Comparison of ENCODE assay signal across 8 mouse cellular contexts in genomic region chr4:97751030-97751482, GRCm38 (mm10). TPM values are rescaled to one million over a fixed set of nuclear protein-coding genes. Genes with fewer than 3 reads are reported as not detected.
DNase-seq lines count a peak whose midpoint lies in the region; ATAC-seq lines count a peak whose summit lies in the region.

No protein-coding gene starts in this region.

- peak overlapping the region; percentile 45 for H3K4me3 ChIP-seq in intestine, embryonic 15.5 days (replicated peaks)

- H3K4me1 ChIP-seq in intestine, embryonic 15.5 days (replicated peaks): peaks cover 3% of the 10 kb centered on the region; the same call in 1 of the 2 replicates

- ATAC-seq in intestine, embryonic 15.5 days: peak; percentile 92

- peak overlapping the region; percentile 49 for H3K9ac ChIP-seq in intestine, embryonic 15.5 days

- intact Hi-C loops in gastrocnemius, postnatal 36 days (cut with DNase I): loop anchor here (2.0 to 5.0 kb wide), 5 partner anchors 28 to 572 kb away; partner anchors contain the start of gene E130114P18Rik
- intact Hi-C loops in left cerebral cortex, postnatal 25 days (cut with DNase I): loop anchor here (2.0 to 10.0 kb wide), 5 partner anchors 254 to 691 kb away; no protein-coding TSS in a partner anchor

- no peaks in the 10 kb centered on the region for H3K27me3 ChIP-seq in intestine, embryonic 15.5 days (replicated peaks)

- H3K27ac ChIP-seq in intestine, embryonic 15.5 days: peak overlapping the region; percentile 78

- peak overlapping the region; percentile 88 for H3K4me2 ChIP-seq in intestine, embryonic 15.5 days (replicated peaks)

- WGBS in intestine, embryonic 15.5 days: under 1% methylated on average over 20 of the region's 20 CpGs

- no peaks in the 10 kb centered on the region for H3K36me3 ChIP-seq in intestine, embryonic 15.5 days

- peak; percentile 97 for DNase-seq in adrenal gland, postnatal 10 days
- peak; percentile 85 for DNase-seq in embryo, embryonic 9.5 days (ENCODE audit: extremely low spot score)
- DNase-seq in gastrocnemius, postnatal 36 days: peak; percentile 86 to 93
- peak; percentile 83 to 88 for DNase-seq in left cerebral cortex, postnatal 25 days (ENCODE audit: low spot score in 2 of 2)
- peak; percentile 94 for DNase-seq in mesoderm, embryonic 11.5 days (ENCODE audit: low read depth, low spot score)
- peak; percentile 73 to 75 for DNase-seq in right cerebral cortex, postnatal 36 days (ENCODE audit: low spot score in 2 of 2)
- DNase-seq in urinary bladder, postnatal 4 days (ENCODE audit: low spot score in 2 of 2): peak; percentile 80 to 95

- H3K9me3 ChIP-seq in intestine, embryonic 15.5 days: no peaks in the 10 kb centered on the region

RNA-seq across cellular contexts. Expression of gene Nfia, which starts 21.5 kb away (rescaled TPM):
- total RNA-seq in adrenal gland, postnatal 10 days (2021): 100 to 1,000 TPM; 212 to 228 TPM
- 10 to 100 TPM; 56.2 to 61.5 TPM for total RNA-seq in gastrocnemius, postnatal 36 days (2021)
- 30.2 and 37.3 TPM in 2 replicates for polyA plus RNA-seq in intestine, embryonic 15.5 days (2015; fragmentation: Nextera tagmentation; extraction: Ambion mirVana)
- total RNA-seq in left cerebral cortex, postnatal 25 days (2021): 10 to 100 TPM; 63.0 to 73.6 TPM

RNA-seq across cellular contexts. Expression of gene E130114P18Rik, which starts 26.8 kb away (rescaled TPM):
- under 1 TPM; 0.48 to 0.69 TPM for total RNA-seq in adrenal gland, postnatal 10 days (2021)
- total RNA-seq in gastrocnemius, postnatal 36 days (2021): under 1 TPM in 1 of 2 experiments, not detected in 1; 0.26 TPM
- polyA plus RNA-seq in intestine, embryonic 15.5 days (2015; fragmentation: Nextera tagmentation; extraction: Ambion mirVana): 2.5 and 3.9 TPM in 2 replicates
- total RNA-seq in left cerebral cortex, postnatal 25 days (2021): 1 to 10 TPM; 6.0 to 6.5 TPM

Comparison
In these comparisons a context has a peak if more than half of its experiments do, and no peak if none do; other contexts are left out.
1. Peak in every context shown above with its lines: DNase-seq, ATAC-seq, H3K4me3 ChIP-seq and H3K27ac ChIP-seq.
2. RNA of gene E130114P18Rik, which starts 26.8 kb away (total RNA-seq): 6.0 to 6.5 TPM in left cerebral cortex, postnatal 25 days; 0.48 to 0.69 TPM in adrenal gland, postnatal 10 days and 0.26 TPM in gastrocnemius, postnatal 36 days; every median in the first group is over 4 times any median in the second.